Mouse (Mus musculus) cerebellum, adult 9-10 months (tissue): Measurements from ENCODE around the gene Aox1.
A peak's percentile ranks its signal among the peaks of the same experiment; 100 is the strongest.

Source experiments
- DNase-seq: peaks from one replicate; pipeline ENCODE4 v3.0.0; 2022

Gene Aox1

DNA sequence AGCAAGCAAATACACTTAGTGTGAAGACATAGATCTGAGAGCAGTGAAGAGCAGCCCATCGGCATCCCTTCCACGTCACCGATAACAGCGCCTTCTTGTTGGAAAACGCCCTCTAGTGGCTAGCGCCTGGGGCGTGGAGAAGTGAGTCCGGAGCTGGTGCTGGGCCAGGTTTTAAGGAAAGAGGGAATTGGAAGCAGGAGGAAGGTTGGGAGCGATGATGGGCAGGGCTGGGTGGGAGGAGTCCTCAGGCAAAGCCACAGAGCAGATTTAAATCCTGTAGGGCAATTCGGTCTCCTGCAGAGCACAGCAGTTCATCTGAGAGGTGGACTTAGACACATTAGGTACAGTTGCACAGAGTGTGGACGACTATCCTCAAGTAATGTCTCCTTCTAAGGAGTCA, 83.1 kb downstream of the Aox1 start, which contains the start of gene Aox3:
TSS of gene Aox3 (plus strand) at position 251 of the 400 bp plus-strand sequence.
- DNase-seq: peak; percentile 81

GRCm38 (mm10) chr1:58113441-58113840, 83.7 kb downstream of the Aox1 start:
- DNase-seq: no peak

- DNase-seq: no peak
Observed at GRCm38 (mm10) chr1:58114021-58114560, 84.4 kb downstream of the Aox1 start.

DNA sequence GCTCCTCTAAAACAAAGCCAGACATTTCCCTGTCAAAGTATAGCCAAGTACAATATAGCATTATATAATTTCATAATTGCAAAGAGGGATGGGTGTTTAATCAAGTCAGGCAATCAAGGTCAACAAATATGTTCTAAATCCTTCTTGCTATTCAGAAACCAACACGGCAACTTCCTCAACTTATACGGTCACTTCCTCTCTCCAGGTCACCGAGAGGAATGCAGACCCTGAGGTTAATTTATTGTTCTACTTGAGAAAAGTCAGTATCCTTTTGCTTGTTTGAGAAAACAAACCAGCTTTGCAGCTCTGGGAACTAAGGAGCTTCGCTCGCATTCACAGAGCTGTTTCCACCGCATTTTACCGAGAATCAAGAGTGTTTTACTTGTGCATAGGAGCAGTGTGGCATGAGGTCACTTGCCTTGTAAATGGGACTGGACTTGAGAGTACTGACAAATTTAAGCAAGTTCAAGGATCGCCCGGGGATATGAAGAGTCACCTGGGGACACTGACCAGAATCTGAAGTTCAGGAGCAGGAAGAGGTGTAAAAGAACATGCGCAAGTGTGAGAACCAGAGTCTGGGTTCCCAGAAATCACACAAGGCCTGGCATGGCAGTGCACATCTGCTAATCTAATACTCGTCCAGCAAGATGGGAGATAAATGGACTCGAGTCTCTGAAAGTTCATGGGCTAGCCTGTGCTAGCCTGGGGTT, 85.1 kb downstream of the Aox1 start:
- no peak for DNase-seq

DNA sequence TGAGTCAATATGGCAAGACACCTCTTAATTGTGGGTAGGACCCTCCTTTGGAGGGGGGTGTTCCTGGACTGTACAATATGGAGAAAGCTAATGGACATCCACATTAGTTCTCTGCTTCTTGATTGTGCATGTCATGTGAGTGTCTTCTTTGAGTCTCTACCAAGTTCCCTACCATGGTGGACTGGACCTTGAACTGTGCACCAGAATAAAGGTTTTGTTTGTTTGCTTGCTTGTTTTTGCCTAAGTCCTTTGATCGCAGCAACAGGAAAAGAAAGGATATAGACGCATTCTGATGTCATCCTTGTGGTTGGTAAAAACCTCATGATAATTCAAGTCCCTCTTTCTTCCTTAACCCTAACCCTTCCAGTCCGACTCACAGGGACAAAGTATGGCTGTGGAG, 88.5 kb downstream of the Aox1 start:
- DNase-seq: no peak

DNA sequence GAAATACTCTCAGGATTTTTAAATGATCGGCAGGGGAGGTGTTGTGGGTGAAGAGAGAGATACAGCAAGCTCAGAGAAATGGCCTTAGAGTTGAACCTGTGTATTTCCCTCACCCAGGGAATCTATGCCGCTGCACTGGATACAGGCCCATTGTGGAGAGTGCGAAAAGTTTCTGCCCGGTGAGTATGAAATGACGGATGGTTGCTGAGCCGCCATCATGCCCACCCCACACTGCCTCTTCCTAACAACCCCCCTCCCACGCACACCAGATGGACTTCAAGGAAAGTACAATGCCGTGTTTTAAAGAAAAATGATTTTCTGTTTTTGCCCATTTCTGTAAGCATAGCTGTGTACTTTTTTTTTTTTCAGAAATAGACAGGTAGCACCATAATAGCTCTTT, 95.2 kb downstream of the Aox1 start:
- DNase-seq: no peak

GRCm38 (mm10) chr1:58137891-58138290, 108.2 kb downstream of the Aox1 start:
- no peak for DNase-seq

DNA sequence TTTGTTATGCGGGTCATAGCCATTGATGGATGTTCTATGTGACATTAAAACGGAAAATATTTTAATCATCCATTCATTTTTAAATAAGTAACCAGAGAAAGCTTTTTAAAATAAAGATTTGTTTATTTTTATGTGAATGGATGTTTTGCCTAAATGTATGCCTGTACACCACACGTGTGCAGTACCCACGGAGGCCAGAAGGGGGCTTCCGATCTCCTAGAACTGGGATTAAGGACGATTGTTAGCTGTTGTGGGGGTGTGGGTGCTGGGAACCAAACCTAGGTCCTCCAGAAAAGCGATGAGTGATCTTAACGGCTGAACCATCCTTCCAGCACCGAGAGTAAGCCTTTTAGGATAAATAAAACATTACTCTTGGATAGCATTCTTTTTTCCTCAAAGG, 109.3 kb downstream of the Aox1 start:
- DNase-seq: no peak

GRCm38 (mm10) chr1:58140607-58141006, 110.9 kb downstream of the Aox1 start:
- DNase-seq: no peak

GRCm38 (mm10) chr1:58144384-58145069, 114.8 kb downstream of the Aox1 start:
- peak; percentile 20 for DNase-seq

DNA sequence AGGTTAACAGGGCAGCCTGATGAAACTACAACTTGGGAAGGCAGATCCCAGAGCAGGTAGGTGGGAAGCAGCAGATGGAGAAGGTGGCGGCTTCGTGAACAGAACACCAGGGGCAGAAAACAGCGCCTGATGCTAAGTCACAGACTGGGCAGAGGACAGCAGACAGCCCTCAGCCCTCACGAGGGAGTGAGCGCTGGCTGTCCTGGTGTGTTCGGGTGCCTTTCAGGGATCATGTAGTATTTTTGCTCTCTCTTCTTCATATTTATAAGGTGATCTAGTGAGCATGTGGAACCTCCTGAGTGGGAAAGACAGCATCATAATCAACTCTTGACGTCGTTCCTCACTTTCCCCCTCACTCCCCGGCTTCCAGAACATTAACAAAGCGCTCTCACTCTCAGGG, 116.3 kb downstream of the Aox1 start:
- DNase-seq: no peak

DNA sequence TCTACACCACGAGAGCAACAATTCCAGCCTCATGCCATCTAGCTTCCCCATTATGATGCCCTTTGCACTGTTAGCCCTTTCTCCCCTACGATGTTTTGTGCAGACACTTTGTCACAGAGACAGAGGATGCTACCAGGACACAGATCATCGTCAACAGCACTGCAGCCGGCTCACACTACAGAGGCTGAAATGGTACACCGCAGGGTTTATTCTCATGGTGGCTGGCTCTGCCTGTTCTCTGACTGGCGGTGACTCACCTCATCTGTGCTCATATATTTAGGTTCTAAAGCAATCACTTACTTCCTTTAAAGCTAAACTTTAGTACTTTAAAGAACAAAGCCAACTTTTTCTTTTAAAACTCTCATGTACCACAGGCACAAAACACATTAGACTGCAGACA, 118.0 kb downstream of the Aox1 start:
- no peak for DNase-seq

- DNase-seq: no peak
Observed at GRCm38 (mm10) chr1:58152247-58152646, 122.5 kb downstream of the Aox1 start.
